Mouse (Mus musculus) ES-E14 (cell line): ENCODE results near the gene Ube2l3. TPM values are rescaled to one million over a fixed set of nuclear protein-coding genes. Genes with fewer than 3 reads are reported as not detected.

Experiments used
- DNase-seq: peaks from one replicate; pipeline ENCODE4 v3.0.0-alpha.2; 2013; ENCODE audit warnings: low read depth, low spot score
- H3K27ac ChIP-seq: 2 replicates; pipeline ENCODE4 v1.5.1; 2012; ENCODE audit warnings: low read depth, mild to moderate bottlenecking, low read length, moderate library complexity, mixed read lengths; ENCODE audit not compliant: poor library complexity, insufficient read depth, severe bottlenecking
- H3K36me3 ChIP-seq: 2 replicates; pipeline ENCODE4 v1.6.1; 2012; ENCODE audit warnings: mild to moderate bottlenecking, low read length, moderate library complexity, mixed read lengths; ENCODE audit not compliant: control insufficient read depth, poor library complexity, insufficient read depth, severe bottlenecking
- H3K4me1 ChIP-seq, 2 experiments: fragments of 150-350 bp in 1 of 2; sonication (generic) in 1 of 2; 2 replicates each; pipeline ENCODE4 v1.6.1; 2012; ENCODE audit warnings: low read length in 2 of 2, mild to moderate bottlenecking in 1 of 2, mixed read lengths in 1 of 2; ENCODE audit not compliant: control insufficient read depth in 2 of 2, insufficient read depth in 2 of 2, poor library complexity in 1 of 2
- H3K4me3 ChIP-seq, 2 experiments: fragments of 150-350 bp in 1 of 2; sonication (generic) in 1 of 2; 2 replicates each; pipeline ENCODE4 v1.5.1; 2012; ENCODE audit warnings: low read length in 2 of 2, low read depth in 1 of 2, mild to moderate bottlenecking in 1 of 2, mixed read lengths in 1 of 2; ENCODE audit not compliant: insufficient read depth in 1 of 2, poor library complexity in 1 of 2, severe bottlenecking in 1 of 2
- H3K9ac ChIP-seq: 2 replicates; pipeline ENCODE4 v1.6.1; 2012; ENCODE audit warnings: low read depth, mild to moderate bottlenecking, low read length, mixed read lengths; ENCODE audit not compliant: poor library complexity, insufficient read depth, severe bottlenecking
- H3K9me3 ChIP-seq: fragments of 150-350 bp; sonication (generic); 2 replicates; pipeline ENCODE4 v1.6.1; 2012; ENCODE audit warnings: low read depth, mild to moderate bottlenecking, low read length; ENCODE audit not compliant: control insufficient read depth, insufficient read depth
- CHD2 ChIP-seq: IDR thresholded peaks from 2 replicates; pipeline ENCODE4 v1.6.1; 2014; ENCODE audit warnings: mild to moderate bottlenecking, low read depth, low read length, inconsistent platforms
- HCFC1 ChIP-seq: IDR thresholded peaks from 2 replicates; pipeline ENCODE4 v1.6.1; 2012; ENCODE audit warnings: low read length, inconsistent platforms, borderline replicate concordance; ENCODE audit not compliant: insufficient read depth
- MAFK ChIP-seq: IDR thresholded peaks from 2 replicates; pipeline ENCODE4 v1.6.1; 2014; ENCODE audit warnings: mild to moderate bottlenecking, low read depth, low read length, inconsistent platforms; ENCODE audit not compliant: insufficient read depth
- ZC3H11A ChIP-seq: IDR thresholded peaks from 2 replicates; pipeline ENCODE4 v1.6.1; 2012; ENCODE audit warnings: low read depth, mild to moderate bottlenecking, inconsistent platforms, low read length, borderline replicate concordance
- ZNF384 ChIP-seq: IDR thresholded peaks from 2 replicates; pipeline ENCODE4 v1.6.1; 2012; ENCODE audit warnings: low read depth, low read length, inconsistent platforms
- in situ Hi-C, 2 experiments: fragments of 600-800 bp; cut with MboI; formaldehyde crosslinking; loops; one replicate each; pipeline ENCODE4 v1.15.1; 2025; ENCODE audit warnings: low sequenced_read_pairs in 2 of 2, inconsistent platforms in 1 of 2; ENCODE audit not compliant: unreplicated experiment in 2 of 2
- total RNA-seq: library from RNA; depleted of rRNA; stranded (reverse); fragments of 300-350 nt; gene quantifications from 2 replicates; pipeline ENCODE4 v1.2.3, GENCODE M21; 2012

The Ube2l3 gene
- total RNA-seq, 1 experiment = 109 TPM

GRCm38 (mm10) chr16:17147391-17147929, 55.0 kb downstream of the Ube2l3 start:
- Histone ChIP-seq H3K9me3 (no peaks in the 10 kb centered on the region), H3K9ac (peak overlapping the region; percentile 88), H3K4me3 (peak overlapping the region; percentile 76 to 88), H3K27ac (no peak overlapping the region), H3K36me3 (0 out of 2 replicates have a peak, but pooled peaks cover 3% of the 10 kb centered on the region), H3K4me1 (peaks cover 0 to 2% of the 10 kb centered on the region in 2 experiments; a peak in 1 of 4 replicates)
- TF ChIP-seq MAFK (no peak), HCFC1 (no peak), CHD2 (no peak), ZNF384 (no peak), ZC3H11A (no peak)
- no peak for DNase-seq
- in situ Hi-C loops = no loop called here

DNA sequence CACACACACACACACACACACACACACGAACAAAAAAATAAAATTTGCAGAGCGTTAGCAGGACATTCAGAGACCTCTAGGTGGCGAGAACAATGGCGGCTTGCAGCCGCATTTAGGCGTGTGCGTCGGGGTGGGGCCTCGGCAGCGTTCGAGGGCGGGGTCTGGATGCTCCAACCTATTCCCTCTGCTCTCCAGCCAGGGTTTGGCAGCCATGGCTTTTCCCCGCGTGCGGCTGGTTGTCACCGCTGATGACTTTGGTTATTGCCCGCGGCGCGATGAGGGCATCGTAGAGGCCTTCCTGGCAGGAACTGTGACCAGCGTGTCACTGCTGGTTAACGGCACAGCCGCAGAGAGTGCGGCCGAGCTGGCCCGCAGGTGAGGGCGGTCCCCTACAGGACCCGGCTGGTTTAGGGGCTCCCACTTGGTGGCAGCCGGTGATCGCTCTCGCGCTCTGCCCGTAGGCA, 55.6 kb downstream of the Ube2l3 start, which contains the start of gene Ccdc116:
Gene Ccdc116 (minus strand): TSS at position 458 of the 464 bp plus-strand sequence.
- TF ChIP-seq ZNF384 (peak; percentile 40; the same call in 1 of the 2 replicates), ZC3H11A (no peak), HCFC1 (no peak), MAFK (no peak), CHD2 (no peak)
- no peak within 1 kb of the TSS for H3K27ac ChIP-seq

DNA sequence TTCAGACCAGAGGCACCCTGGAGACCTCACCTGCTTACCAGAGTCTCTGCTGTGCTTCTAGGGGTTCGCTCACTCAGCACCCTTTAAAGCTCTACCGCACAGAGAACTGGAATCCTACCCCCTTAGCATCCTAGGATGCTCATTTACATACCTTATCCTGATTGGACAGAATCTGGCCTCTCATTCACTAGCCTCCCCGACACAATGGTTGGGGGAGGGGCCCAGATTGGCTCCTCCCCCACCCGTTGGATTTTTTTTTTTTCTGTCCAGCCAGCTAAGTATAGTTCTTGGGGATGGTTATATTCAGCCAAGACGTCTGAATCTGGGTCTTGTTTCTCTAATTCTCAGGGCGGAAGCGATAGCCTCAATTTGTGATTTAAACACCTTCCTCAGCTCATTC, 58.1 kb downstream of the Ube2l3 start, which contains the start of gene Ydjc:
Gene Ydjc (plus strand): TSS at position 283 of the 400 bp plus-strand sequence.
- peaks cover 0 to 2% of the 10 kb centered on the region in 2 experiments; a peak in 1 of 4 replicates for H3K4me1 ChIP-seq
- H3K27ac ChIP-seq = no peak within 1 kb of the TSS; the same call in 1 of the 2 replicates
- DNase-seq = peak; percentile 69
- H3K9me3 ChIP-seq = no peaks in the 10 kb centered on the region
- in situ Hi-C loops = no loop called here
- peak within 1 kb of the TSS; percentile 31; the same call in 1 of the 2 replicates for H3K9ac ChIP-seq
- no peaks in the 10 kb centered on the region for H3K36me3 ChIP-seq
- peak within 1 kb of the TSS in 1 of 2 experiments; percentile 54; a peak in 2 of 4 replicates for H3K4me3 ChIP-seq
- TF ChIP-seq ZNF384 = peak; percentile 95
- TF ChIP-seq ZC3H11A = no peak
- no peak for TF ChIP-seq HCFC1
- no peak for TF ChIP-seq CHD2
- TF ChIP-seq MAFK = no peak

More for the DNA sequence above, 55.6 kb downstream of the Ube2l3 start, which contains the start of gene Ccdc116:
- Histone ChIP-seq H3K36me3 (no peaks in the 10 kb centered on the region), H3K4me1 (peaks cover 0 to 2% of the 10 kb centered on the region in 2 experiments; a peak in 1 of 4 replicates), H3K9ac (peak within 1 kb of the TSS; percentile 88), H3K4me3 (peak within 1 kb of the TSS; percentile 76 to 88), H3K9me3 (no peaks in the 10 kb centered on the region)
- in situ Hi-C loops = no loop called here
- peak; percentile 89 for DNase-seq

DNA sequence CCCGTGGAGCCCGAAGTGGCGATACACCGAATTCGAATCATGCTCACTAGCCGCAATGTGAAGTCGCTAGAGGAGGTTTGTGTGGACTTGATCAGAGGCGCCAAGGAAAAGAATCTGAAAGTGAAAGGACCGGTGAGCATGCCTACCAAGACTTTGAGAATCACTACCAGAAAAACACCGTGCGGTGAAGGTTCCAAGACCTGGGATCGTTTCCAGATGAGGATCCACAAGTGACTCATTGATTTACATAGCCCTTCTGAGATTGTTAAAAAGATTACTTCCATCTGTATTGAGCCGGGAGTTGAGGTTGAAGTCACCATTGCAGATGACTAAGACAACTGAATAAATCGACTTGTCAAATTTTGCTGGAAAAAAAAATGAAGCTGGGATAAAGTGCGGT, 65.1 kb downstream of the Ube2l3 start:
- no peaks in the 10 kb centered on the region for H3K36me3 ChIP-seq
- H3K9me3 ChIP-seq = no peaks in the 10 kb centered on the region
- in situ Hi-C loops = loop anchor here in 1 of 2 experiments (10.0 kb wide), 1 partner anchor 147 kb away; no protein-coding TSS in a partner anchor
- no peak for DNase-seq
- no peaks in the 10 kb centered on the region for H3K4me1 ChIP-seq
- H3K9ac ChIP-seq = no peak overlapping the region
- no peak overlapping the region for H3K4me3 ChIP-seq
- no peak overlapping the region for H3K27ac ChIP-seq
- TF ChIP-seq CHD2 (no peak), HCFC1 (no peak), ZC3H11A (no peak), ZNF384 (no peak), MAFK (no peak)
